Mouse (Mus musculus): Measurements from ENCODE around the gene Ankdd1a. TPM values are rescaled to one million over a fixed set of nuclear protein-coding genes. Genes with fewer than 3 reads are reported as not detected.

Gene Ankdd1a
- total and polyA plus RNA-seq, 3 experiments = not detected

DNA sequence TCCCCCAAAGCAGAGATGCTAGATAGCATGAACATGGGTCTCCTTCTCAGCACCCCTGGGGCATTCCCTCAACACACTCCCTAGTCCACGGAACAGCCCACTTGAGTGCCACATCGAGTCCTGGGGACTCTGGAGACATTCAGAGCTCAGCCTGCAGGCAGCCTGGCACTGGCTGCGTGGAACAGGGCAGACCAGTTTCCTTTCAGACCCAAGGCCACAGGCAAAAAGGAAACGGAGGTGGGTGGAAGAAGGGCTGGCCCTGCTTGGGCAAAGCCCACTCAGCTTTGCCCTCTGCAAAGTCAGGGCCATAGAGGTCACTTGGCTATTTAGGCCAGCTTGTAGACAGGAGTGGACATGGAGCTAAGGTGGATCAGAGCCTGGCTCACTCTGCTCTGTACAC, 27.9 kb upstream of the Ankdd1a start:
- no peaks in the 10 kb centered on the region for H3K79me2 ChIP-seq (replicated peaks; ENCODE audit: control insufficient read depth, extremely low read depth, insufficient read depth, poor library complexity, severe bottlenecking)
- no peak for DNase-seq (ENCODE audit: extremely low read depth)
- H3K4me1 ChIP-seq (ENCODE audit: control insufficient read depth in 1 of 2, insufficient read depth in 2 of 2) = peaks cover 38 to 81% of the 10 kb centered on the region in 2 experiments
- H3K36me3 ChIP-seq (replicated peaks in 1 of 2; ENCODE audit: control insufficient read depth in 1 of 2, insufficient read depth in 1 of 2, low read length in 1 of 2) = peaks cover 0 to 4% of the 10 kb centered on the region in 2 experiments
- no peak for TF ChIP-seq MEF2A (IDR thresholded peaks at IDR 0.05; ENCODE audit: borderline replicate concordance, low read depth, low read length)
- no peak for TF ChIP-seq SMC3 (IDR thresholded peaks at IDR 0.05; ENCODE audit: low read depth, low read length)
- TF ChIP-seq BHLHE40 (IDR thresholded peaks at IDR 0.05; ENCODE audit: low read depth, low read length) = no peak
- TF ChIP-seq TCF12 (IDR thresholded peaks at IDR 0.05; ENCODE audit: low read depth, low read length) = no peak
- TF ChIP-seq TBP (conservative IDR thresholded peaks at IDR 0.05; ENCODE audit: low read depth, low read length) = no peak
- no peak for TF ChIP-seq ZNF384 (IDR thresholded peaks at IDR 0.05; ENCODE audit: low read depth, low read length)
- TF ChIP-seq POLR2A (IDR thresholded peaks at IDR 0.05; ENCODE audit: low read depth, low read length) = no peak
- no peak overlapping the region for H3K4me3 ChIP-seq (replicated peaks in 1 of 3; ENCODE audit: low read depth in 2 of 3, low read length in 2 of 3, poor library complexity in 1 of 3)
- in situ Hi-C loops (cut with MboI; ENCODE audit: low pct_ligation_motif_present, low pct_unique_long_range_greater_than_20kb, low sequenced_read_pairs) (no loop called here), dilution Hi-C loops (cut with MboI; ENCODE audit: extremely low pct_ligation_motif_present, extremely low pct_unique_long_range_greater_than_20kb, low sequenced_read_pairs) (no loop called here)
- H3K9ac ChIP-seq (ENCODE audit: insufficient read depth, low read depth) = no peak overlapping the region
- no peak overlapping the region for H3K4me2 ChIP-seq (ENCODE audit: insufficient read depth, low read depth, poor library complexity, severe bottlenecking)
- no peaks in the 10 kb centered on the region for H3K9me3 ChIP-seq (replicated peaks; ENCODE audit: low read length)
- H3K27ac ChIP-seq (ENCODE audit: insufficient read depth, low read depth) = no peak overlapping the region
- H3K27me3 ChIP-seq (replicated peaks) = no peaks in the 10 kb centered on the region

- H3K9ac ChIP-seq (ENCODE audit: insufficient read depth, low read depth) = no peak overlapping the region
- DNase-seq (ENCODE audit: extremely low read depth) = no peak
- H3K9me3 ChIP-seq (replicated peaks; ENCODE audit: low read length) = no peaks in the 10 kb centered on the region
- in situ Hi-C loops (cut with MboI; ENCODE audit: low pct_ligation_motif_present, low pct_unique_long_range_greater_than_20kb, low sequenced_read_pairs) (no loop called here), dilution Hi-C loops (cut with MboI; ENCODE audit: extremely low pct_ligation_motif_present, extremely low pct_unique_long_range_greater_than_20kb, low sequenced_read_pairs) (no loop called here)
- no peaks in the 10 kb centered on the region for H3K79me2 ChIP-seq (replicated peaks; ENCODE audit: control insufficient read depth, extremely low read depth, insufficient read depth, poor library complexity, severe bottlenecking)
- H3K4me3 ChIP-seq (replicated peaks in 1 of 3; ENCODE audit: low read depth in 2 of 3, low read length in 2 of 3, poor library complexity in 1 of 3) = no peak overlapping the region
- H3K27me3 ChIP-seq (replicated peaks) = no peaks in the 10 kb centered on the region
- H3K4me1 ChIP-seq (ENCODE audit: control insufficient read depth in 1 of 2, insufficient read depth in 2 of 2) = peaks cover 36 to 81% of the 10 kb centered on the region in 2 experiments
- TF ChIP-seq RAD21 (IDR thresholded peaks at IDR 0.05; ENCODE audit: low read depth, low read length) (no peak), CHD2 (IDR thresholded peaks at IDR 0.05; ENCODE audit: low read length) (no peak), ZC3H11A (IDR thresholded peaks at IDR 0.05; ENCODE audit: low read depth, low read length) (no peak), NRF1 (IDR thresholded peaks at IDR 0.05; ENCODE audit: low read depth, low read length) (no peak), CHD1 (IDR thresholded peaks at IDR 0.05; ENCODE audit: low read depth, low read length) (no peak), JUN (IDR thresholded peaks at IDR 0.05; ENCODE audit: insufficient read depth, low read depth, low read length) (no peak), JUND (conservative IDR thresholded peaks at IDR 0.05; ENCODE audit: low read depth, low read length) (no peak), POLR2A (IDR thresholded peaks at IDR 0.05; ENCODE audit: low read depth, low read length) (no peak), PAX5 (IDR thresholded peaks at IDR 0.05; ENCODE audit: low read length) (no peak), EP300 (IDR thresholded peaks at IDR 0.05; ENCODE audit: low read length) (no peak), SIN3A (IDR thresholded peaks at IDR 0.05; ENCODE audit: low read length) (no peak)
- H3K4me2 ChIP-seq (ENCODE audit: insufficient read depth, low read depth, poor library complexity, severe bottlenecking) = no peak overlapping the region
- H3K27ac ChIP-seq (ENCODE audit: insufficient read depth, low read depth) = no peak overlapping the region
- H3K36me3 ChIP-seq (replicated peaks in 1 of 2; ENCODE audit: control insufficient read depth in 1 of 2, insufficient read depth in 1 of 2, low read length in 1 of 2) = no peaks in the 10 kb centered on the region
Observed at GRCm38 (mm10) chr9:65547111-65547510, 27.1 kb upstream of the Ankdd1a start.

Data from CH12.LX (cell line).